Mouse (Mus musculus): ENCODE results near the gene Tmem98. TPM values are rescaled to one million over a fixed set of nuclear protein-coding genes. Genes with fewer than 3 reads are reported as not detected.

Gene Tmem98
- polyA plus RNA-seq, 1 experiment from 2014 or later: 74.8 TPM

DNA sequence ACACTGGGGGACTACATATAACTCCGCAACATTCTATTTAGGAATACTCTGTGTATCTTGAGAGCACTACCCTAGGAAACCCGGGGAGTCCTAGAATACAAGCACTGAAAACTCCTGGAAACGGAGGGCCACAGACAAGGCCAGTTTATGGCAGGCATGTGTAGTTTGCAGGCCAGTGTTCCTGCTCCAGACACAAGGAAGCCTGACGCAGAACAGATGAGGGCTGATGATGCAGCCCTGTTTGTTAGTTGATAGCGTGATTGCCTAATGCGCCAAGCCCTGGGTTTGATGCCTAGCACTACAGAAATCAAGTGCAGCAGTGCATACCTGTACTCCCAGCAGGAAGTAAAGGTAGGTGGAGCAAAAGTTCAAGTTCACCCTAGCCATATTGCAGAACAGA, 31.8 kb upstream of the Tmem98 start:
- H3K36me3 ChIP-seq (replicated peaks): no peaks in the 10 kb centered on the region
- ATAC-seq (ENCODE audit: low FRiP score): no peak
- no peak overlapping the region for H3K9ac ChIP-seq
- peaks cover 7% of the 10 kb centered on the region for H3K4me1 ChIP-seq
- H3K9me3 ChIP-seq: no peaks in the 10 kb centered on the region
- H3K27ac ChIP-seq: no peak overlapping the region
- no peak overlapping the region for H3K4me2 ChIP-seq
- H3K4me3 ChIP-seq (replicated peaks): no peak overlapping the region
- H3K27me3 ChIP-seq: peaks cover 15% of the 10 kb centered on the region
- 79% methylated on average over 6 of the region's 6 CpGs for WGBS

DNA sequence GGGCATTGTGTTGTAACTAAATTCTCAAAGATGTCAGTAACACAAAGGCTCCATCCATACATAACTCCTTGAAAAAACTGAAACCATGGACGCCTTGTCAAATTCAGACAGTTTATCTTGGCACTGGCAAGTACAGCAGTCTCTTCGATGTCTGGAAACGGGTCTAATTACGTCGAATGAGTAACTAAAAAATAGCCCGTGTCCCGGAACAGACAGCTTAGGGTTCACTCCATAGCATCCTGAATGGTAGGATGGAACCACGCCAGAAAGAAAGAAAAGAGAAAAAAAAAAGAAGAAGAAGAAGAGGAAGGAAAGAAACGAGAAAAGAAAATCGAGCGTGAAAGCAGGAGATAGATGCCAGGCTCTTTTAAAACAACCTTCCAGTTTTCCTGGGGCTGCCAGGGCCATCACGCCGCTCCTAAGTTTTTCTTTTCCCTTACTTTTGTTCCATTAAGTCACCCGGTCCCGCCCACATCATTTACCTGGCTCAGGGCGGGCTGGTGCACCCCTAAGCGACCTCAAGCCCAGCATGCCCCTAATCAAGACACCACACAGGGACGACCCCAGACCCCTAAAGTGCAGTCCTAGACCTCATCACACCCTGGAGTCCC, 31.0 kb upstream of the Tmem98 start:
- peaks cover 15% of the 10 kb centered on the region for H3K27me3 ChIP-seq
- H3K36me3 ChIP-seq (replicated peaks): no peaks in the 10 kb centered on the region
- H3K27ac ChIP-seq: no peak overlapping the region
- peaks cover 7% of the 10 kb centered on the region for H3K4me1 ChIP-seq
- no peaks in the 10 kb centered on the region for H3K9me3 ChIP-seq
- whole genome bisulfite sequencing: 4% methylated on average over 18 of the region's 18 CpGs
- H3K4me3 ChIP-seq (replicated peaks): peak overlapping the region; percentile 71
- no peak; the same call in 1 of the 2 replicates for ATAC-seq (ENCODE audit: low FRiP score)
- H3K4me2 ChIP-seq: peak overlapping the region; percentile 88
- H3K9ac ChIP-seq: peak overlapping the region; percentile 55

DNA sequence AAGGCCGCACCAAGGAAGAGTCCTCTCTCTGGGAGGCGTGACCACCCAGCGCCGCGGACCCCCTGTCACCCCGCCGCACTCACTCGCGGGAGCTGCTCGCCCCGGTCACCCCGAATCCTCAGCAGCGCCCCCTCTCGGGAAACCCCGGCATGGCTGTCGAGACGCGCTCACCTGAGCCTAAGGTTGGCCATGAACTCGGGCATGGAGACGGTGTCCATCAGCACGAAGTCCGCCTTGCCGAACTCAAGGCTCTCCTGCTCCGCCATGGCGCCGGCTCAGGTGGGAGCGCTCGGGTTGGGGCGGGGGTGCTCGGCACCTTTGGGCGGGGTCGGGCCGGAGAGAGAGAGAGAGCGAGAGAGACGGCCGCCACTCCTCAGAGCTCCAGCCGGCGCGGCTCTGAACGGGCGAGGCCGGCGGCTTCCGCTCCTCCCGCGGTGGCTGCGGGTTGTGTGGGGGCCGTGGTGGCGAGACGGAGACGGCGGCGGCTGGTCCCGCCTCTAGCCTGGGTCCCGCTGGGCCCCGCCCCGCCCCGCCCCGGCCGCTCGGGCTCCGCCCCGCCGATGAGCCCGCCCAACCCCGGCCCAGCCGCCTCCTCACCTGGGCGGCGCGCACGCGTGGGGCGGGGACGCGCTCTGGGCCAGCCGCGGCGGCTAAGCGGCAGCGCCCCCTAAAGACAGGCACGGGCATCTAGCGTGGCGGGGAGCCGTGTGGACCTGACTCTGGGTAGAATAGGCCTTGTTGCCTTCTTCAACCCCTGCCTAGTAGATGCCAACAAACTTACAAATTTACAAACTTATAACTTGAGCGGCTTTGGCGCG, 30.2 kb upstream of the Tmem98 start, which contains the start of gene Myo1d:
Myo1d (minus strand) TSS at position 499 of the 818 bp plus-strand sequence.
- Histone ChIP-seq H3K9ac (peak within 1 kb of the TSS; percentile 55), H3K4me2 (peak within 1 kb of the TSS; percentile 88), H3K4me3 (replicated peaks) (peak within 1 kb of the TSS; percentile 71), H3K27ac (0 out of 2 replicates have a peak within 1 kb of the TSS, but pooled peaks have one; percentile 46), H3K4me1 (peaks cover 7% of the 10 kb centered on the region), H3K9me3 (no peaks in the 10 kb centered on the region), H3K36me3 (replicated peaks) (no peaks in the 10 kb centered on the region), H3K27me3 (peaks cover 15% of the 10 kb centered on the region)
- WGBS: under 1% methylated on average over 85 of the region's 87 CpGs
- peak; percentile 95 for ATAC-seq (ENCODE audit: low FRiP score)

DNA sequence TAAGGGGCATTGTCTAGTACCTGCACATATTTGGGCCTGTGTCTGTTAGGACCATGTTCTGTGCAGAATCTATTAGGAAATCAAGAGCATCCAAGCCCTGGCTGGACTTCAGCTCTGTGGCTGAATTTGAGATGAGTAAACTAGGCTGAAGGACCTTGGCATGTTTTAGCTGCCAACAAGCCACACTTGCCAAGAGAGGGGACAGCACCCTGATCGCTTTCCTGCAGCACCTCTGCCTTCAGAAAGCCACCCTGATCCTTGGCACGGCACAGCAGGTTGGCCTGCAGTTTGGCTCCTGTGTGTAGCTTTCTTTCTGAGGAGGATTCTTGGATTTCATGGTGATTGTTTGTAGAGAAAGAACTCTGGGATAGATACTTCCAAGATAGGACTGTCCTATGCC, 28.4 kb upstream of the Tmem98 start:
- ATAC-seq (ENCODE audit: low FRiP score): no peak
- Histone ChIP-seq H3K4me3 (replicated peaks) (no peak overlapping the region), H3K4me2 (no peak overlapping the region), H3K4me1 (peaks cover 7% of the 10 kb centered on the region), H3K27ac (no peak overlapping the region), H3K36me3 (replicated peaks) (no peaks in the 10 kb centered on the region), H3K27me3 (peaks cover 15% of the 10 kb centered on the region), H3K9me3 (no peaks in the 10 kb centered on the region), H3K9ac (no peak overlapping the region)
- 90% methylated on average over 2 of the region's 2 CpGs for WGBS

DNA sequence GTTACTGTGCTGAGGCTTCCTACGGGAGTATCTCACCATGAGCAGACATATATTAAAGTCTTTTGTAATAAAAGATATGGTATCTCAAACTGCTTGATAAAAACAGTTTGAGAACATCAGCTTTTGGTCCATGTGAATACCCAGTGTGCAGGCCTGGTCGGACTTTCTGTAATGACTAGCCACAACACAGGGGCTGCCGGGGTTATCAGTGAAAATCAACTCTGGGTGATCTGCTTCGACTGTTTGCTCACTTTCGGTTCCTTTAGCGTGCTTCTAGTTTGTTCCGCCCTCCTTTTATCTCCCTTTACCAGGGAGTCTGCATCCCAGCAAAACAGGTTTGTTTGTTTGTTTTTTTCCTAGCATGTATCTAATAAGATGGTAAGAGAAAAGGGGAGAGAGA, 26.5 kb upstream of the Tmem98 start:
- 85% methylated on average over 7 of the region's 7 CpGs for WGBS

DNA sequence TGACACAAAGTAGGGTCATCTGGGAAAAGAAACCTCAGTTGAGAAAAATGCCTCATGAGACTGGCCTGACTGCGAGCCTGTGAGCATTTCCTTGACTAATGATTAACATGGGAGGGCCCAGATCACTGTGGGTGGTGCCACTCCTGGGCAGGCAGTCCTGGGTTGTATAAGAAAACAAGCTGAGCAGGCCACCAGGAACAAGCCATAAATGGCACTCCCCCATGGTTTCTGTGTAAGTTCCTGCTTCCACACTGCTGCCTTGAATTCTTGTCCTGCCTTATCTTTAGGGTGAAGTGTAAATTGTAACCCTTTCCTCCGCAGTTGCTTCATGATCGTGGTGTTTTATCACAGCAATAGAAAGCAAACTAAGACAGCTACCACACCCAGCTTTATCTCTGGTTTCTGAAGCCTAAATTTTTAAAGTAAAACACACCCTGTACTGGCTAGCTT, 25.7 kb upstream of the Tmem98 start:
- peaks cover 4% of the 10 kb centered on the region for H3K27me3 ChIP-seq
- H3K27ac ChIP-seq: no peak overlapping the region
- 78% methylated on average over 3 of the region's 3 CpGs for WGBS
- H3K4me2 ChIP-seq: no peak overlapping the region
- H3K4me1 ChIP-seq: peaks cover 5% of the 10 kb centered on the region
- H3K4me3 ChIP-seq (replicated peaks): no peak overlapping the region
- H3K36me3 ChIP-seq (replicated peaks): no peaks in the 10 kb centered on the region
- no peaks in the 10 kb centered on the region for H3K9me3 ChIP-seq
- no peak for ATAC-seq (ENCODE audit: low FRiP score)
- no peak overlapping the region for H3K9ac ChIP-seq

More for the DNA sequence above, 26.5 kb upstream of the Tmem98 start:
- H3K27me3 ChIP-seq: peaks cover 9% of the 10 kb centered on the region
- H3K9ac ChIP-seq: no peak overlapping the region
- no peak overlapping the region for H3K27ac ChIP-seq
- no peaks in the 10 kb centered on the region for H3K36me3 ChIP-seq (replicated peaks)
- H3K9me3 ChIP-seq: no peaks in the 10 kb centered on the region
- no peak overlapping the region for H3K4me2 ChIP-seq
- H3K4me3 ChIP-seq (replicated peaks): no peak overlapping the region
- peaks cover 7% of the 10 kb centered on the region for H3K4me1 ChIP-seq
- no peak for ATAC-seq (ENCODE audit: low FRiP score)

DNA sequence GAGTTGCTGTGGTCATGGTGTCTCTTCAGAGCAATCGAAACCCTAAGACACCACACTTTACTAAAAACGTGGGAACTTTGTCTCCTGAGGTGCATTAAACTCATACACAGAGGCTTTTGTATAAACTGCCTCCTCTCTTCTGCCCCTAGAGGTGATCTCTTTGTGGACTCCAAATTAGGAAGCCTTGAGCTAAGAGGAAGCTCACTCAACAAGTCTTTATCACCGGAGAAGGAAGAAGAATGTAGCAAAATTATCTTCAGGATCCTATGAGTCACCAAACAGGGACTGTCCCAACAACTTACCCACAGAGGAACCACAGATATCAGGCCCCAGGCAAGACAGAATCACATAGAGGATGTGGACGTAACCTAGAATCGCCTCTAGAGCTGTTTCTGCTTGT, 24.3 kb upstream of the Tmem98 start:
- Histone ChIP-seq H3K27ac (no peak overlapping the region), H3K27me3 (no peaks in the 10 kb centered on the region), H3K36me3 (replicated peaks) (no peaks in the 10 kb centered on the region), H3K9me3 (no peaks in the 10 kb centered on the region), H3K4me1 (no peaks in the 10 kb centered on the region; the same call in 1 of the 2 replicates), H3K9ac (no peak overlapping the region), H3K4me3 (replicated peaks) (no peak overlapping the region), H3K4me2 (no peak overlapping the region)
- WGBS: 85% methylated on average over 5 of the region's 5 CpGs
- ATAC-seq (ENCODE audit: low FRiP score): no peak

DNA sequence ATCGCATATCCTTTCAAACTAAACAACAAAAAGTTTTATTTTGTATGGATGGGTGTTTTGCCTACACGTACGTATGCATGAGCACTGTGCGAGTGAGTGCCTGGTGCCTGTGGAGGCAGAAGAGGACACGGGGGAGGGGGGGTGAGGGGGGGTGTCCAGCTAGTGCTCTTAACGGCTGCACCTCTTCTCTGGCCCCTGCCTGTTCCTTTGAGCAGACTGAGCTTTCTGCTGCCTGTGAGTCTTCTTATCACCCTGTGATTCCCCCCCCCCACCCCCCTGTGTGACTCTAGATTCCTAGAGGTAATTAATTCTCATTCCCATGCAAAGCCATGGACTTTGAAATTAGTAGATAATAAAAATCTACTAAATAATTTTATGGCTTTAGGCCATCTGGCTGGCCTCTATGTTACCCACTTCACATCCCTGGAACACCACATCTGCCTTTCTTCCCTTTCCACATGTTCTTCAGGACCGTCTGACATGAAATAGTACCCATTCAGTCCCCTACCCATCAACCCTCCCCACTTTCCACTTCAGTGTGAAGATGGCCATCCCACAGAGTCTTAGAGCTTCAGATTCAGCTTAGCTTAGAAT, 20.2 kb upstream of the Tmem98 start:
- Histone ChIP-seq H3K4me3 (replicated peaks) (no peak overlapping the region), H3K9ac (no peak overlapping the region), H3K27me3 (no peaks in the 10 kb centered on the region), H3K36me3 (replicated peaks) (no peaks in the 10 kb centered on the region), H3K4me2 (no peak overlapping the region), H3K9me3 (no peaks in the 10 kb centered on the region), H3K4me1 (no peaks in the 10 kb centered on the region), H3K27ac (no peak overlapping the region)
- 68% methylated on average over 7 of the region's 7 CpGs for WGBS
- ATAC-seq (ENCODE audit: low FRiP score): no peak

DNA sequence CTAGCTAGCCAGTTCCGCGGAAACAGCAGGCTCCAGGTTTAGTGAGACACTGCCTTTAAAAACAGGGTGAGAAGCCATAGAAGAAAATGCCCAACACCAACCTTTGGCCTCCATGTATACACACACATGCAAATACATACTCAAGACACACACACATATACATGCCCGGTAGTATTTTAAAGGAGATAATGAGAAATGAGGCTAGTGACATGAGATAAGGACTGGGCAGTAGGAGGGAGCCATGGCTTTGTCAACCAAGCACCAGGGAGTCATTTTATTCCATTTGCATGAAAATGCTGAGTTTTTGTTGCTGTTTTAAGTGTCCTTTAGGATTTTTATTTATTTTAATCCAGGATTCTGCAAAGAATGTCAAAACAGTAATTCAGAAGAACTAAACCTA, 19.6 kb upstream of the Tmem98 start:
- H3K27ac ChIP-seq: no peak overlapping the region
- H3K9me3 ChIP-seq: no peaks in the 10 kb centered on the region
- no peaks in the 10 kb centered on the region for H3K27me3 ChIP-seq
- no peaks in the 10 kb centered on the region for H3K4me1 ChIP-seq
- WGBS: 60% methylated on average over 3 of the region's 3 CpGs
- no peak overlapping the region for H3K4me3 ChIP-seq (replicated peaks)
- H3K9ac ChIP-seq: no peak overlapping the region
- no peak for ATAC-seq (ENCODE audit: low FRiP score)
- H3K4me2 ChIP-seq: no peak overlapping the region
- no peaks in the 10 kb centered on the region for H3K36me3 ChIP-seq (replicated peaks)

DNA sequence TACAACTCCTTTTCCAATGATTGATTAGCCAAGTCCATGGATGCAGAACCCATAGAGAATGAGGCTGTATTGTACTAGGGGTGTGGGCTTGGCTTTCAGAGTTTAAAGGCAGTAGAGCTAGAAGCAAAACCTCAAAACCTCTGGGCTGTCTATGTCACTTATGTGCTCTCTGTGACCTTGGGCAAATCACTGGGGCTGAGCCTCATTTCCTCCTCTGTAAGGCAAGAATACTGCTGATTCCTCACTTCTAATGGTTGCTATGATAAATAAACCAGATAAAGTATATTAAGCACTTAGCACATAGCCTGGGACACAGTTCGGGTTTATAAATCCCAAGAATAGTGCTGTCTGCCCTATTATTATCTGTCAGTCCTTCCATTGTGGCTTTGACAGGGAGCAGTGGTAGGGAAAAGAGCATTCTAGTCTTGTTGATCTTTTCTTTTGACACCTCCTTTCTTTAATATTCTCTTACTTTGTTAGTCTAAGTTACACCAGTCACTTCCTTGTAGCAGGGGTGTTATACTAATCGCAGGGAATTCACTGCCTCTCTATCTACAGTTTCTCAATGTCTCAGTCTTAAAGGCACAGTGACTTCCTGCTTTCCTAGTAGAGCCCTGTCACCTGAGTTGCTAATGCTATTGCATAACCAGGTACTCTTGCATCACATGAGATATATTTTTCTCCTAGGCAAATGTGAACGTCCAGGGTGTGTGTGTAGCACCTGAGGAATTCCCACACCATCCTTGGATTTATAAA, 18.1 kb upstream of the Tmem98 start:
- no peak overlapping the region for H3K27ac ChIP-seq
- H3K9ac ChIP-seq: no peak overlapping the region
- H3K9me3 ChIP-seq: no peaks in the 10 kb centered on the region
- no peak for ATAC-seq (ENCODE audit: low FRiP score)
- no peaks in the 10 kb centered on the region for H3K36me3 ChIP-seq (replicated peaks)
- no peak overlapping the region for H3K4me3 ChIP-seq (replicated peaks)
- 70% methylated on average over 3 of the region's 3 CpGs for WGBS
- H3K27me3 ChIP-seq: no peaks in the 10 kb centered on the region
- no peak overlapping the region for H3K4me2 ChIP-seq
- no peaks in the 10 kb centered on the region for H3K4me1 ChIP-seq

DNA sequence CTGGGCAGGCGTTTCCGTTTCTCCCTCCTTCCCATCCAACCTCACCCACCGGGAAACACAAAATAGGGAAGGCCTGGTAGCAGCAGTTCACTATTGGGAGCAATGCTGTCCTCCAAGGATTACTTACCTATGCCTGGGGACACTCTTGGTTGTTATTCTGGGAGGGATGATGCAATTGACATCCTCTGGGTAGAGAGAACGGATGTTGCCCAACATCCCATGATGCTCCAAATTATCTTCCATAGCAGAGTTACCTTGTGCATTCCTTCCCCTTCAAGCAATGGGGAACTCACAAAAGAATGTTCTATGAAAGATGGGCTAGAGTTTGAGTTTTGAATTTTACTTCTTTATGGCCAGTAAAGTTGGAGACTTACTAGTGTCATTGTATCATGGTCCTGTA, 16.6 kb upstream of the Tmem98 start:
- Histone ChIP-seq H3K36me3 (replicated peaks) (no peaks in the 10 kb centered on the region), H3K9me3 (no peaks in the 10 kb centered on the region), H3K27me3 (no peaks in the 10 kb centered on the region), H3K4me3 (replicated peaks) (no peak overlapping the region), H3K4me2 (no peak overlapping the region), H3K4me1 (no peaks in the 10 kb centered on the region), H3K27ac (no peak overlapping the region), H3K9ac (no peak overlapping the region)
- 87% methylated on average over 4 of the region's 4 CpGs for WGBS
- no peak for ATAC-seq (ENCODE audit: low FRiP score)

DNA sequence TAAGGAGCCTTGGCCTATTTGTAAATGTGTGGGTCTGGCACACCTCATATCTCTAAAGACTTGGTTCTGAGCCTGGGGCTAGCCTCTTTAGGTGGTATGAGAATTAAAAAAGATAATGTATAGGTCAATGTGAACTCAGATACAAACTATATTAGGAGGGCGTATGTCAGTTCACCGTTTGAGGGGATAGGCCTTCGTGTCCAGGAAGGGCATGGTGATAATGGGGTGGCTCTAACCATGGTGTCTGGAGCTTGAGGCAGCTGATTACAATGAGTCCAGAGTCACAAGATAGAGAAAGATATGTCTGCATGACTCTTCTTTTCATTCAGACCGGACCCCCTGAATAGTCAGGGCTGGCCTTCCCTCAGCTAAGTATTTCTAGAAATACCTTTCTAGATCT, 15.7 kb upstream of the Tmem98 start:
- no peaks in the 10 kb centered on the region for H3K9me3 ChIP-seq
- no peaks in the 10 kb centered on the region for H3K27me3 ChIP-seq
- H3K4me2 ChIP-seq: no peak overlapping the region
- no peak for ATAC-seq (ENCODE audit: low FRiP score)
- no peak overlapping the region for H3K9ac ChIP-seq
- WGBS: 89% methylated on average over 4 of the region's 4 CpGs
- no peaks in the 10 kb centered on the region for H3K4me1 ChIP-seq
- H3K36me3 ChIP-seq (replicated peaks): no peaks in the 10 kb centered on the region
- H3K27ac ChIP-seq: no peak overlapping the region
- H3K4me3 ChIP-seq (replicated peaks): no peak overlapping the region

Data from forebrain, embryonic 12.5 days (tissue).